Mouse (Mus musculus) ZHBTc4 (cell line): Measurements from ENCODE around the gene Rbl1.
"Not testable (repeated sequence)": the region's sequence is repeated elsewhere in the genome, so short reads cannot be mapped to it uniquely, and the experiment has no call there.

ENCODE experiments used
- DNase-seq: peaks from one replicate; pipeline ENCODE4 v3.0.0-alpha.2; 2011; ENCODE audit warnings: low read depth, low spot score

Rbl1 gene

DNA sequence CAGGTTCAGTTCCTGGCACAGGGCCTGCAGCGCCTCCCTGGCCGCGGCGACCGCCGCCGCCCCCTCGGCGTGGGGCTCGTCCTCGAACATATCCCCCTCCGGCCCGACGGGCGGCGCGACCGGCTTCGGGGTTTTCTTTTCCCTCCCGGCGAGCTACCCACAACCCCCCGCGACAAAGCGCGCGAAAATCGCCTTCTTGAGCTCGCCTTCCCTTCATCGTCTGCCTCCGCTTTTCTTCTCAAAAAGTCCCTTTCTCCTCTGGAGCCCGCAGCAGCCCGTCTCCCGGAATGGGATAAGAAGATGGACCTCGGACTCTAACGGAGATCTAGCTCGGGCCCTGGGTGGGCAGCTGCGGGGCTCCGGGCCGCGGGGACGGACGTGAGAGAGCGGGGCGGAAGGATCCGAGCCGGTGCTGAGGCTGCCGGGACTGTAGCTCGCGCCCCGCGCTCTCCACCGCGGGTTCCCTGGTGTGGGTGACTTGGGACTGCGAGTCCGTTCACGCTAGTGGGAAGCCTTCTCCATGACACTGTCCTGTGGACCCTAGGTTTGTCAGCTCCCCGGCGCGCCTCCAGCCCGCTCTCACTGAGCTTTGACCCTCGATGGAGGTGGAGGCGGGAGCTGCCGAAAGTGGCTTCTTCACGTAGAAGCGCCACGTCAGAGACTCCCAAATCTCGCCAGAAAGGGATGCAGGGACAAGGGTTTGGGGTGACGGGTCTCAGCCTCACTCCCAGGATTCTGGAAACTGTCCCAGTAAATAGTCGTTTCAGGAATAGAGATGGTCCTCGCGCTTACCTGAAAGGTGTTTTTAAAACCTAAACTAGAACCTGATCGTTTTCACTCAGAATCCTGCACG is at the start of gene Rbl1:
Gene Rbl1, minus strand, starts transcription at position 169 of the 853 bp plus-strand sequence.
- DNase-seq, result peak; percentile 97

GRCm38 (mm10) chr2:157248111-157248510 is 43.8 kb upstream of the Rbl1 start:
- peak; percentile 88 for DNase-seq

DNA sequence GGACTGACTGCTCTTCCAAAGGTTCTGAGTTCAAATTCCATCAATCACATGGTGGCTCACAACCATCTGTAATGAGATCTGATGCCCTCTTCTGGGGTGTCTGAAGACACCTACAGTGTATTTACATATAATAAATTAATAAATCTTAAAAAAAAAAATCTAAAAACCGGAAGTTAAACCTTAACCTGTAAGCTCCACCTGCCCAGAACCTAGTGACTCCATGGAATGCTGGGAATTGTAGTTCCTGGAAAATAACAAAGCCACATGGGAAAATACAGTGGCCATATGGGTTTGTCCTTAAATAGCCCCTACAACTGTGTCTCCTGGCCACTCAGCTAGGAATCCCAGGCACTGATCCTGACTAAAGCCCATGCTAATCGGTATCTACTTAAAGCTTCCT is 41.3 kb upstream of the Rbl1 start:
- peak; percentile 18 for DNase-seq

DNA sequence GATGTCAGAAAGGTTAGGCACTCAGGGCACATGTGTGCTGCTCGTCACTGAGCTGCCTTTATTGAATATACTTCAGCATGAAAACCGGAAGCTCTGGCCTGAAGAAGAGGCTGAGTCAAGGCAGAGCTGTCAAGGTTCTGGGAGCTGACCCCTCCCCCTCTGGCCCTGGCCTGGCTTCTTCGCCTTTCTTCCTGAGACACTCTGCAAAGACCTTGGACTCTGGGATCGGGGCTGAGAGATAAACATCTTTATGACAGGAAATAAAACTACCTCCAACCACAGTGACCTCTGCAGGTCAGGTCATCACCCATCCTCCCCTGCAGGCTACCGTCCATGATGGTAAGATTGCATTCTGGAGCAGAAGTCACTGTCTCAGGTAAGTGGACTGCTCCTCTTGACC is 40.7 kb upstream of the Rbl1 start:
- DNase-seq, result peak; percentile 15

DNA sequence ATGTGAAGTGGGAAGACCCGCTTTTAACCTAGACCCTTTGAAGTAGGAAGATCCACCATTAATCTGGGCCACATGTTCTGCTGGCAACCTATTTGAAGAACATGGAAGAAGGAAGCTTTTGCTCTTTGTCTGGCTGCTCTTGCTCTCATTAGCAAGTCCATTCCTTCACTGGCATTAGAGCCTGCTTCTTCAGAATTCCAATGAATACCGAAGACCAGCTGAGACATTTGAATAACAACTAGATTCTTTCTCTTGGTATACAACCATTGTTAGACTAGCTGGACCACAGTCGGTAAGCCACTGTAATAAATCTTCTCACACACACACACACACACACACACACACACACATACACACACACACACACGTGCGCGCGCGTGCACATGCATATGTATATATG is 31.6 kb upstream of the Rbl1 start:
- peak; percentile 55 for DNase-seq

DNA sequence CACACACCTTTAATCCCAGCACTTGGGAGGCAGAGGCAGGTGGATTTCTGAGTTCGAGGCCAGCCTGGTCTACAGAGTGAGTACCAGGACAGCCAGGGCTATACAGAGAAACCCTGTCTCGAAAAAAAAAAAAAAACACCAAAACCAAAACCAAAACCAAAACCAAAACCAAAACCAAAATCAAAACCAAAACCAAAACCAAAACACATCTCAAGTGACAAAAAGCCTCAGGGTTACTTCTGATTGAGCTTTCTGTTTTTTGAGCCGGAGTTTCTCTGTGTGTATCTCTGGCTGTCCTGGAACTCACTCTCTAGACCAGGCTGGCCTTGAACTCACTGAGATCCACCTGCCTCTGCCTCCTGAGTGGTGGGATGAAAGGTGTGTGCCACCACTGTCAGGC is 17.6 kb upstream of the Rbl1 start:
- DNase-seq, result not testable (repeated sequence)

GRCm38 (mm10) chr2:157220108-157220507 is 15.8 kb upstream of the Rbl1 start:
- no peak for DNase-seq

GRCm38 (mm10) chr2:157211731-157212130 is 7.4 kb upstream of the Rbl1 start:
- no peak for DNase-seq

- DNase-seq, result no peak
Measured at GRCm38 (mm10) chr2:157203459-157204365, 622 bp downstream of the Rbl1 start.

- DNase-seq, result no peak
Measured at GRCm38 (mm10) chr2:157203026-157203425, 1.3 kb downstream of the Rbl1 start.

DNA sequence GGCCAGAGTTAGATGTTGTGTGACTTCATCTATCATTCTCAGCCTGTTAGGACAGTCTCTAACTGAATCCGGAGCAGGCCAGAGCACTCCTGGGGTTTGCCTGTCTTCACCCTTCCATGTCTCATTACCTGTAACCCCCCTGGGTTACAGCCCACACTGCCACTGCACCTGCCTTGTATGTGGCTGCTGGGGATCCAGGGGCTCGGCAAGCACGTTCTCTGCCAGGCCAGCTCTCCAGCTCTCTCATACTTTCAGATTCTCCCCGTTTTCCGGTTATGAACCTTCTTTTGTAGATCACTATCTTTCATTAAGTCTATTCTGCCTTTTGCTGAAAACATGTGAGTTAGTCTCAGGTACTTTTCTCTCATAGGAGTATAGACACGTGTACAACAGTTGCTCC is 2.0 kb downstream of the Rbl1 start:
- no peak for DNase-seq

- DNase-seq, result no peak
Measured at GRCm38 (mm10) chr2:157201081-157201830, 3.1 kb downstream of the Rbl1 start.

DNA sequence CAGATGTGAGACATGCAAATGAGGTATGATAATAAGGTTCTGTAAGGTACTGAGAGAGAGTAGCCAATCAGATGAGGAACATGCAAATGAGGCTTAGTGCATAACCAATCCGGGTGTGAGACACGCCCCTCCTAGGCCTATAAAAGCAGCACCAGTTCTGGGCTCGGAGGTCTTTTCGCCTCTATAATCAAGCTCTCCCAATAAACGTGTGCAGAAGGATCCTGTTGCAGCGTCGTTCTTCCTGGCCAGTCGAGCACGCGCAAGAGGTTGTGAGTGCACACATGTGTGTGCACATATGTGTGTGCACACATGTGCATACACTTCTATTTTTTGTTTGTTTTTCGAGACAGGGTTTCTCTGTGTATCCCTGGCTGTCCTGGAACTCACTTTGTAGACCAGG is 5.9 kb downstream of the Rbl1 start:
- DNase-seq, result peak; percentile 37

DNA sequence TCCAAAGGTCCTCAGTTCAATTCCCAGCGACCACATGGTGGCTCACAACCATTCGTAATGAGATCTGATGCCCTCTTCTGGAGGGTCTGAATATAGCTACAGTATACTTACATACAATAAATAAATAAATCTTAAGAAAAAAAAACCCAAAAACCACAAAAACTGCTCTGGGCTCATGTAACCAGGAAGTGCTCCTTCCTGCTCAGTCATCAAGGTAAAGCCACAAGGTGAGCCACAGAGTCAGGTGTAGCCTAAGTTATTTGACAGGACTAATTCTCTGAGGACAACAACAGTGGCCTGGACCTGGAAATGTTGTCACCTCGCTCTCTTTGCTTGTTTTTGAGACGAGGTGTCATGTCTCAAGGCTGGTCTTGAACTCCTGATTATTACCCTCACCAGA is 13.7 kb downstream of the Rbl1 start:
- no peak for DNase-seq

DNA sequence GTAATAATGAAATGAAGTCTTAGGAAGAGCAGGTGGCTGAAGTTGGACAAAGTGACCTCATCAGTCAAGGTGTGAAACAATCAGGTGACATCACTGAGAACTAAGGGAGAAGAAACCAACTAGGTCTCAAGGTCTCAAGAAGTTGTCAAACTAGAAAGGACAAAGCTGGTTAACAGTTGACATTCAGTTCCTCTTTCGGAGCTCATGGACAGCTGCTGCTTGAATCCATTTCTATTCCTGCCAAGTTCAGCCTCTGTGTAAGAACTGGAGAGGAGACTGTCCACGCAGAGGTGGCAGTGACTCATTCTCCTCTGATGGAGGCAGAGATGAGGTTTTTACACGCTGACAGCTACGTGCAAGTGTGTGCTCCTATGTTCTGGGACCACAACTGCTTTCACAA is 17.1 kb downstream of the Rbl1 start:
- DNase-seq, result no peak

DNA sequence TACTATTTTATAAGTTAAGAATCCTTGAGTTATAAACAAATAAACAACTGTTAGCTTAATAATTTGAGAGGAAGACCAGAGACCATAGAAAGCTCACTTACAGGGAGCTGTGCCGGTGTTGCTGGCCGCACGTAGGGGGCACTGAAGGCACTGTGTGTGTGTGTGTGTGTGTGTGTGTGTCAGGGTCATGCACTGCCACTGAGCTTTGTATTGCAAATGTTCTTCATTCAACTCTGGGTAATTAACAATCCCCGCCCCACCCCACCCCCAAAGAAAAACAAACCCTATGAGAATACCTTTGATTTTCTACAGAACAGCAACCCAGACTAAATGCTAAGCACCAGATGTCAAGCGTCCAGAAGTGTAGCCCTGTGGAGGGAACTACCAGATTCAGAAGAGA is 17.8 kb downstream of the Rbl1 start:
- peak; percentile 80 for DNase-seq

DNA sequence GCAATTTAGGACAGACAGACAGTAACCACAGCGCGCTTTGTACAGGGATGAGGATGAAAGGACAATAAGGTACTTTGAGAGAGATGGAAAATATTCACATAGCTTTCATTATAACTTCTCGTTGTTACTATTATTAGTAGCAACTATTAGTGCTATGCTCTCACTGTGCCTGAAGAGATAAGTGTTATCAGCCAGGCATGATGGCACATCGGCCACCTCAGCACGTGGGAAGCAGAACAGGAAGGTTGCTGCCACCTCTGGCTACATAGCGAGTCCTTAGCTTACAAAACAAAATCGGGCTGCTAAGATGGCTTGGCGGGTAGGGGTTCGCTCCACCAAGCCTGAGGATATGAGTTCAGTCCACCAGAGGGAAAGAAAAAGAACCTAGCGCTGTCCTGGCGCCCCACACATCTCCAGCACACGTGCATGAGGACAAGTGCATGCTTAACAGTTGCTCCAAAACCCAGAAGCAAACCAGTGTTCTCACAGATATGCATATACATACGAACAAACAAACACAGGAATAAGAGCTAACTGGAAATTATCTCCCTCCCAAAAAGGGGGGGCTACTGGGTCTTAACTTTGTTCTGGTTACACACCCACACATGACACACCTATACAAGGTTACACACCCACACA is 19.2 kb downstream of the Rbl1 start:
- no peak for DNase-seq

DNA sequence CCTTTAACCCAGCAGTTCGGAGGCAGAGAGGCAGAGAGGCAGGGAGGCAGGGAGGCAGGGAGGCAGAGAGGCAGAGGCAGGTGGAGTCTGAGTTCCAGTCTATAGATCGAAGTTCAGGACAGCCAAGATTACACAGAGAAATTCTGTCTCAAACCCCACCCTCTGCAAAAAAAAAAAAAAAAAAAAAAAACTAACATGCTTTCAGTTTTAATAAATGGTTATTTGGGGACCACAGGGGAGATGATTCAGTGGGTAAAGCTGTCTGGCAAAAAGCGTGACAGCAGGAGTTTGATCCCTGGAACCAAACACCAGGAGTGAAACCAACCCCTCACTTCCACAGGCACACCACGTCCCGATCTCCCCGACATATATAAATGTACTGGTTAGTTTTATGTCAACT is 26.2 kb downstream of the Rbl1 start:
- DNase-seq, result no peak

GRCm38 (mm10) chr2:157176248-157176647 is 28.1 kb downstream of the Rbl1 start:
- no peak for DNase-seq

DNA sequence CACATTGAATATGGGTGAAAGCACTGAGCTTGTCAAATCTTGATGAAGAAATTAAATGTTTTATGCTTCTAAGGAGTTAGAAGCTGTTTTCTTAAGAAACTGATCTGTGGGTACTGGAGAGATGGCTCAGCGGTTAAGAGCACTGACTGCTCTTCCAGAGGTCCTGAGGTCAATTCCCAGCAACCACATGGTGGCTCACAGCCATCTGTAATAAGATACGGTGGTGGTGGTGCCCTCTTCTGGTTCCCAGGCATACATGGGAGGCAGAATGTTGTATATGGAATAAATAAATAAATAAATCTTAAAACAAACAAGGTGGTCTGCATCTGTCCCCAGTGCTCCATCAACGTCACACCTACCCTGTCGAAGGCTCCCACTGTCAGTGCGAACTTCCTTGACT is 29.9 kb downstream of the Rbl1 start:
- DNase-seq, result no peak

DNA sequence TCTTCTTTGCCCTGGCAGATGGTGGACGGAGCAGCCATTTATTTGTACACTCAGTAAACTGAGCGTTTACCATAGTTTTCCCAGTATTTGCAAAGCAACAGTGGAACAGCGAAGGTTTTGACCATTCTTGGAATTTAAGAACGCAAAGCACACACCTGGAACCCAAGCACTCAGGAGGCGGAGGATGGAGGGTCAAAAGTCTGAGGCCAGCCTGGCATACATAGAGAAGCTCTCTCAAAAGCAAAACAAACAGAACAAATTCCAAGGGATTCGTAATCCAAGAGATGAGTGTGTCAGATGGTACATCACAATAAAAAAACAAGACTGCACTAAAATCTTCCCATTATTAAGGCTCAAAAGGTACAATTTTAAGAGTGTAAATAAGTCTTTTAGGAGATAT is 30.8 kb downstream of the Rbl1 start:
- DNase-seq, result no peak
